Mouse (Mus musculus) MEL (cell line): ENCODE measurements around the gene Snx29. TPM values are rescaled to one million over a fixed set of nuclear protein-coding genes. Genes with fewer than 3 reads are reported as not detected.

Experiments
- DNase-seq: peaks from one replicate; pipeline ENCODE4 v3.0.0; 2011; ENCODE audit warnings: low read depth, low spot score
- H3K27ac ChIP-seq: 2 replicates; pipeline ENCODE4 v1.5.1; 2012; ENCODE audit warnings: low read depth, mild to moderate bottlenecking, control low read depth, low read length, moderate library complexity; ENCODE audit not compliant: control insufficient read depth
- H3K27me3 ChIP-seq, 2 experiments: fragments of 150-350 bp in 1 of 2; sonication (generic) in 1 of 2; 2 replicates each; pipeline ENCODE4 v1.6.1; 2012; ENCODE audit warnings: low read length in 2 of 2, mild to moderate bottlenecking in 2 of 2, improper control_type of control experiment in 1 of 2, moderate library complexity in 1 of 2; ENCODE audit not compliant: insufficient read depth in 2 of 2, control insufficient read depth in 1 of 2
- H3K36me3 ChIP-seq, 2 experiments: 2 replicates each; pipeline ENCODE4 v1.6.1; 2012 to 2014; ENCODE audit warnings: low read length in 2 of 2, improper control_type of control experiment in 1 of 2, inconsistent platforms in 1 of 2, mild to moderate bottlenecking in 1 of 2; ENCODE audit not compliant: insufficient read depth in 2 of 2, control insufficient read depth in 1 of 2
- H3K4me1 ChIP-seq, 2 experiments: fragments of 150-350 bp in 1 of 2; sonication (generic) in 1 of 2; 2 replicates each; pipeline ENCODE4 v1.6.1; 2012; ENCODE audit warnings: low read length in 2 of 2, improper control_type of control experiment in 1 of 2, mild to moderate bottlenecking in 1 of 2; ENCODE audit not compliant: insufficient read depth in 2 of 2, control insufficient read depth in 1 of 2
- H3K4me3 ChIP-seq, 2 experiments: fragments of 150-350 bp in 1 of 2; sonication (generic) in 1 of 2; 2 replicates each; pipeline ENCODE4 v1.5.1; 2012; ENCODE audit warnings: low read depth in 2 of 2, low read length in 2 of 2, mild to moderate bottlenecking in 2 of 2, moderate library complexity in 2 of 2, control low read depth in 1 of 2, improper control_type of control experiment in 1 of 2; ENCODE audit not compliant: control insufficient read depth in 1 of 2, insufficient read depth in 1 of 2
- H3K79me2 ChIP-seq: 2 replicates; pipeline ENCODE4 v1.6.1; 2012; ENCODE audit warnings: mild to moderate bottlenecking, low read length, moderate library complexity; ENCODE audit not compliant: control insufficient read depth, poor library complexity, insufficient read depth
- H3K9ac ChIP-seq: 2 replicates; pipeline ENCODE4 v1.6.1; 2012; ENCODE audit warnings: low read depth, mild to moderate bottlenecking, control low read depth, low read length, moderate library complexity; ENCODE audit not compliant: control insufficient read depth, poor library complexity, severe bottlenecking
- H3K9me3 ChIP-seq: fragments of 150-350 bp; sonication (generic); replicated peaks from 2 replicates; pipeline ENCODE4 v1.6.1; 2012; ENCODE audit warnings: mild to moderate bottlenecking, low read length, improper control_type of control experiment, moderate library complexity; ENCODE audit not compliant: insufficient read depth
- BHLHE40 ChIP-seq: IDR thresholded peaks from 2 replicates; pipeline ENCODE4 v1.6.1; 2012; ENCODE audit warnings: low read depth, mild to moderate bottlenecking, inconsistent platforms, low read length, improper control_type of control experiment, borderline replicate concordance
- CHD1 ChIP-seq: IDR thresholded peaks from 2 replicates; pipeline ENCODE4 v1.6.1; 2012; ENCODE audit warnings: low read depth, mild to moderate bottlenecking, inconsistent platforms, low read length, improper control_type of control experiment
- CHD2 ChIP-seq: IDR thresholded peaks from 2 replicates; pipeline ENCODE4 v1.6.1; 2011; ENCODE audit warnings: low read length, improper control_type of control experiment
- CTCF ChIP-seq, 3 experiments: IDR thresholded peaks in 2 of 3; conservative IDR thresholded peaks in 1 of 3; 2 replicates each; pipeline ENCODE4 v1.5.1; 2011 to 2012; ENCODE audit warnings: low read length in 3 of 3, low read depth in 2 of 3, mild to moderate bottlenecking in 2 of 3, improper control_type of control experiment in 1 of 3, inconsistent platforms in 1 of 3, mixed read lengths in 1 of 3, moderate library complexity in 1 of 3; ENCODE audit not compliant: control insufficient read depth in 1 of 3, insufficient read depth in 1 of 3, poor library complexity in 1 of 3, severe bottlenecking in 1 of 3
- E2F4 ChIP-seq: IDR thresholded peaks from 2 replicates; pipeline ENCODE4 v1.6.1; 2011; ENCODE audit warnings: low read depth, low read length, improper control_type of control experiment, borderline replicate concordance
- ELF1 ChIP-seq: IDR thresholded peaks from 2 replicates; pipeline ENCODE4 v1.6.1; 2014; ENCODE audit warnings: low read depth, mild to moderate bottlenecking, inconsistent platforms, low read length, improper control_type of control experiment, moderate library complexity
- ETS1 ChIP-seq: IDR thresholded peaks from 2 replicates; pipeline ENCODE4 v1.6.1; 2012; ENCODE audit warnings: low read depth, mild to moderate bottlenecking, inconsistent platforms, low read length, improper control_type of control experiment, moderate library complexity
- GABPA ChIP-seq: IDR thresholded peaks from 2 replicates; pipeline ENCODE4 v1.6.1; 2012; ENCODE audit warnings: low read depth, mild to moderate bottlenecking, inconsistent platforms, low read length, improper control_type of control experiment, moderate library complexity
- GATA1 ChIP-seq: IDR thresholded peaks from 2 replicates; pipeline ENCODE4 v1.6.1; 2011; ENCODE audit warnings: low read depth, low read length, improper control_type of control experiment
- KAT2A ChIP-seq: conservative IDR thresholded peaks from 2 replicates; pipeline ENCODE4 v1.6.1; 2012; ENCODE audit warnings: low read depth, low read length, improper control_type of control experiment, inconsistent platforms
- MAFK ChIP-seq: IDR thresholded peaks from 2 replicates; pipeline ENCODE4 v1.6.1; 2011; ENCODE audit warnings: low read depth, mild to moderate bottlenecking, low read length, improper control_type of control experiment, borderline replicate concordance
- MAX ChIP-seq: IDR thresholded peaks from 2 replicates; pipeline ENCODE4 v1.6.1; 2011; ENCODE audit warnings: low read length, improper control_type of control experiment
- MAZ ChIP-seq: IDR thresholded peaks from 2 replicates; pipeline ENCODE4 v1.6.1; 2012; ENCODE audit warnings: low read depth, mild to moderate bottlenecking, inconsistent platforms, low read length, improper control_type of control experiment
- MEF2A ChIP-seq: IDR thresholded peaks from 2 replicates; pipeline ENCODE4 v1.6.1; 2014; ENCODE audit warnings: low read depth, mild to moderate bottlenecking, inconsistent platforms, low read length, improper control_type of control experiment; ENCODE audit not compliant: poor library complexity, insufficient replicate concordance, severe bottlenecking; ENCODE audit errors: extremely low read depth
- MXI1 ChIP-seq: IDR thresholded peaks from 2 replicates; pipeline ENCODE4 v1.6.1; 2011; ENCODE audit warnings: mild to moderate bottlenecking, low read depth, low read length, improper control_type of control experiment
- NELFE ChIP-seq: IDR thresholded peaks from 2 replicates; pipeline ENCODE4 v1.6.1; 2011; ENCODE audit warnings: low read depth, low read length, improper control_type of control experiment
- NRF1 ChIP-seq: IDR thresholded peaks from 2 replicates; pipeline ENCODE4 v1.6.1; 2014; ENCODE audit warnings: low read depth, mild to moderate bottlenecking, inconsistent platforms, low read length, improper control_type of control experiment, moderate library complexity; ENCODE audit not compliant: poor library complexity, insufficient read depth, severe bottlenecking
- POLR2A ChIP-seq, 2 experiments: IDR thresholded peaks; 2 replicates each; pipeline ENCODE4 v1.6.1; 2011 to 2012; ENCODE audit warnings: low read length in 2 of 2, mild to moderate bottlenecking in 2 of 2, control low read depth in 1 of 2, improper control_type of control experiment in 1 of 2, low read depth in 1 of 2, moderate library complexity in 1 of 2; ENCODE audit not compliant: control insufficient read depth in 1 of 2, insufficient read depth in 1 of 2, poor library complexity in 1 of 2
- POLR2AphosphoS2 ChIP-seq: IDR thresholded peaks from 2 replicates; pipeline ENCODE4 v1.6.1; 2011; ENCODE audit warnings: low read length, improper control_type of control experiment
- POLR2AphosphoS5 ChIP-seq: IDR thresholded peaks from 2 replicates; pipeline ENCODE4 v1.6.1; 2012; ENCODE audit warnings: low read depth, borderline replicate concordance, mild to moderate bottlenecking, inconsistent platforms, low read length, moderate library complexity, mixed read lengths
- SIN3A ChIP-seq: IDR thresholded peaks from 2 replicates; pipeline ENCODE4 v1.6.1; 2012; ENCODE audit warnings: low read length, improper control_type of control experiment, inconsistent platforms
- TAL1 ChIP-seq: IDR thresholded peaks from 2 replicates; pipeline ENCODE4 v1.6.1; 2012; ENCODE audit warnings: mild to moderate bottlenecking, inconsistent platforms, low read length, moderate library complexity, mixed read lengths
- TBP ChIP-seq: IDR thresholded peaks from 2 replicates; pipeline ENCODE4 v1.8.0; 2011; ENCODE audit warnings: low read depth, low read length, improper control_type of control experiment
- UBTF ChIP-seq: IDR thresholded peaks from 2 replicates; pipeline ENCODE4 v1.6.1; 2012; ENCODE audit warnings: low read depth, mild to moderate bottlenecking, inconsistent platforms, low read length, improper control_type of control experiment, moderate library complexity, borderline replicate concordance; ENCODE audit not compliant: insufficient read depth
- ZNF384 ChIP-seq: IDR thresholded peaks from 2 replicates; pipeline ENCODE4 v1.6.1; 2012; ENCODE audit warnings: low read depth, mild to moderate bottlenecking, inconsistent platforms, low read length, improper control_type of control experiment
- polyA plus RNA-seq, 2 experiments: library from polyadenylated mRNA; stranded (reverse) in 1 of 2; unstranded in 1 of 2; fragments of >175 nt in 1 of 2; fragments of >200 nt in 1 of 2; gene quantifications; 2 replicates each; pipeline versions ENCODE4 v1.2.1 to v1.2.4; 2012; ENCODE audit warnings: low replicate concordance in 2 of 2, low read depth in 1 of 2; ENCODE audit not compliant: insufficient read length in 2 of 2, insufficient read depth in 1 of 2, missing spikeins in 1 of 2
- total RNA-seq: library from RNA; depleted of rRNA; stranded (reverse); fragments of 300-350 nt; gene quantifications from 2 replicates; pipeline ENCODE4 v1.2.3, GENCODE M21; 2012

The Snx29 gene
- total and polyA plus RNA-seq, 3 experiments = 0.72 to 0.73 TPM; not detected in 1

DNA sequence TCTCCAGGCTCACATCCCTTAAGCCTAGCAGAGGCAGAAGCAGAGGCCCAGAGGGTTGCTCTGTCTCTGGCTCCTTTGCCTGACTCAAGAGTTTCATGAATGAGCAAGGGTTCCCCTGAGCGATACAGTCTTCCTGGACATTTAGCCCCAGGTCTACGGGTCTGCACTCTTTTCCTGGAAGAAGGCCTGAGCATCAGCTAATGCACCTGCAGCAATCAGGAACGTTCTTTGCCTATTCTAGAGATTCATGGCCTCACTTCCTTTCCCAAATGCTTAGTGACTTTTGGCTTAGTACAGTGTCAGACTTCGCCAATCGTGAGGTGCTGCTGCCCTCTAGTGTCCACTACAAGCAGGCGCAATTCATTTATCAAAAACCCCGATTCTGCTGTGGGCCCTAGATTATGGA, 95.5 kb downstream of the Snx29 start (continued):
- no peak for TF ChIP-seq E2F4
- no peak for TF ChIP-seq TAL1
- TF ChIP-seq TBP = no peak
- no peak for TF ChIP-seq POLR2AphosphoS5
- TF ChIP-seq CTCF (IDR thresholded peaks at IDR 0.05 in 2 of 3, conservative IDR thresholded peaks at IDR 0.05 in 1 of 3; ENCODE audit: control insufficient read depth in 1 of 3, insufficient read depth in 1 of 3, low read depth in 2 of 3, low read length in 3 of 3, poor library complexity in 1 of 3, severe bottlenecking in 1 of 3) = peak; percentile 87 to 98 (median 95)
- TF ChIP-seq SIN3A = peak; percentile 58
- TF ChIP-seq MAFK = no peak
- TF ChIP-seq ETS1 = no peak
- TF ChIP-seq NELFE = no peak
- TF ChIP-seq POLR2AphosphoS2 = no peak
- TF ChIP-seq BHLHE40 = 0 out of 2 replicates have a peak, but pooled peaks have one; percentile 14
- 0 out of 2 replicates have a peak, but pooled peaks have one; percentile 8 for TF ChIP-seq GATA1
- no peak for TF ChIP-seq KAT2A
- no peak for TF ChIP-seq CHD2
- TF ChIP-seq NRF1 = no peak
- no peak for TF ChIP-seq CHD1
- TF ChIP-seq ELF1 = no peak
- TF ChIP-seq MXI1 = no peak
- TF ChIP-seq MAX = no peak
- TF ChIP-seq POLR2A (IDR thresholded peaks at IDR 0.05; ENCODE audit: control insufficient read depth in 1 of 2, insufficient read depth in 1 of 2, low read depth in 1 of 2, low read length in 2 of 2, poor library complexity in 1 of 2) = no peak
- TF ChIP-seq MEF2A = no peak
- no peak for TF ChIP-seq GABPA
- TF ChIP-seq ZNF384 = no peak
- TF ChIP-seq, all 39 proteins: peak for 7

DNA sequence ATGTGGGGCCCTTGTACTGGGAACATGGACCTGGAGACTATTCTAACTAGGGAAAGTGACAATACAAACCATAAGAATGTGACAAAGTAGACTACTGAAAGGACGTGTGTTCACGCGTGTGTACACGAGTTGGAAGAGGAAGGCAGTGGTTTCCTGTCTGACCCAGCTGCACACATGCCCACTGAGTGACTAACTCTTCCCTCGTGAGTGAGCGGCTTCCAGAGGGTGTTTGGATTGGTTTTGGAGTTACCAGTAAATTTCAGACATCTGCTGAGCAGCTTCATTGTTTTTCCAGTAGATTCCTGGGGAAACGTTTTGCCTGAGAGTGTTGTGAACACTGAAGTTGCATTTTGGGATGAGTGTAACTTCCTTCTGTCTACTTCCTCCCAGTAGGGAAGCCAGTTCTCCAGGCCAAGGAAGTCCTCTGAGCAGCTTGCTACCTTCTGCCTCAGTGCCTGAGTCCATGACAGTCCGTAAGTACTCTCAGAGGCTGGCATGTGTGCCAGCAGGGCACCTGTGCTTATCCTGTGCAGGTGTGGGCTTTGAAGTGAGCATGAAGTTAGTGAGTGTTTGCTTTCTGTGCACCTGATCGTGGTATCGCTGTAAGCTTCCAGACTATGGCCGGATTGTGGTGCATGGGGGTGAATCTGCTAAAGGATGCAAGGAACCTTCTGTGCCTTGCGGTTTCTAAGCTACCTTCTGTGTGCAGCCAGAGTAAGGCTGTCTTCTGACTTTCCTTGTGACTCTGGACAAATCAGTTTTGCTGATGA, 97.8 kb downstream of the Snx29 start:
- DNase-seq = no peak
- Histone ChIP-seq H3K27ac (no peak overlapping the region), H3K36me3 (no peaks in the 10 kb centered on the region), H3K4me3 (no peak overlapping the region), H3K27me3 (no peaks in the 10 kb centered on the region), H3K4me1 (no peaks in the 10 kb centered on the region; a peak in 1 of 4 replicates), H3K9ac (no peak overlapping the region)
- TF ChIP-seq MAZ = no peak
- no peak for TF ChIP-seq UBTF
- TF ChIP-seq, all 39 proteins: peak for 0
- Histone ChIP-seq H3K9me3 (no peaks in the 10 kb centered on the region), H3K79me2 (no peaks in the 10 kb centered on the region)
